Comparison of ENCODE assay signal across 27 mouse cellular contexts in genomic region chr10:81122889-81123288, GRCm38 (mm10). TPM values are rescaled to one million over a fixed set of nuclear protein-coding genes. Genes with fewer than 3 reads are reported as not detected.
DNase-seq lines count a peak whose midpoint lies in the region; ATAC-seq and TF ChIP-seq lines count a peak whose summit lies in the region.
"Had no signal": no experiment of that assay in that cellular context is flagged by ENCODE, and none has a peak within 500 bp of the region (broad histone marks: within the 10 kb centered on the region; RNA-seq: fewer than 3 reads in every experiment).

No protein-coding gene starts in this region.

- no peak overlapping the region for H3K4me2 ChIP-seq in liver, embryonic 12.5 days
- no peak overlapping the region for H3K4me2 ChIP-seq in liver, postnatal 0 days (ENCODE audit: low read depth, low read length)
- H3K4me2 ChIP-seq in liver, embryonic 15.5 days = no peak overlapping the region
- H3K4me2 ChIP-seq: embryonic facial prominence, embryonic 13.5 days; embryonic facial prominence, embryonic 15.5 days; forebrain, embryonic 12.5 days had no signal

- no peaks in the 10 kb centered on the region for H3K9me3 ChIP-seq in liver, embryonic 12.5 days (replicated peaks)
- no peaks in the 10 kb centered on the region for H3K9me3 ChIP-seq in liver, postnatal 0 days (ENCODE audit: low read length)
- H3K9me3 ChIP-seq in liver, embryonic 15.5 days (replicated peaks) = no peaks in the 10 kb centered on the region
- H3K9me3 ChIP-seq: embryonic facial prominence, embryonic 13.5 days; embryonic facial prominence, embryonic 15.5 days; forebrain, embryonic 10.5 days; forebrain, embryonic 12.5 days; G1E had no signal

- no peaks in the 10 kb centered on the region for H3K27me3 ChIP-seq in liver, embryonic 12.5 days (replicated peaks)
- no peaks in the 10 kb centered on the region for H3K27me3 ChIP-seq in liver, postnatal 0 days (ENCODE audit: insufficient read depth, low read length)
- H3K27me3 ChIP-seq in liver, embryonic 15.5 days = no peaks in the 10 kb centered on the region
- H3K27me3 ChIP-seq: CH12.LX; embryonic facial prominence, embryonic 15.5 days; Patski had no signal

- 59% methylated on average over 2 of the region's 2 CpGs for WGBS in liver, embryonic 12.5 days (ENCODE audit: insufficient replicate concordance)
- 69% methylated on average over 2 of the region's 2 CpGs for whole genome bisulfite sequencing in liver, postnatal 0 days (ENCODE audit: insufficient replicate concordance)
- 30% methylated on average over 2 of the region's 2 CpGs for WGBS in liver, embryonic 15.5 days (ENCODE audit: insufficient replicate concordance)

- H3K36me3 ChIP-seq in liver, embryonic 12.5 days = peaks cover 71% of the 10 kb centered on the region
- H3K36me3 ChIP-seq in liver, postnatal 0 days (replicated peaks; ENCODE audit: insufficient read depth, low read length) = peaks cover 50% of the 10 kb centered on the region
- peaks cover 71% of the 10 kb centered on the region for H3K36me3 ChIP-seq in liver, embryonic 15.5 days (replicated peaks)

- no peak for TF ChIP-seq CTCF in left cerebral cortex, adult 2 months (IDR thresholded peaks at IDR 0.05)
- no peak for TF ChIP-seq CTCF in liver, postnatal 0 days (IDR thresholded peaks at IDR 0.05; ENCODE audit: low read depth)

- peak; percentile 53 to 80 for DNase-seq in adrenal gland, adult (ENCODE audit: inconsistent age in 2 of 2, low spot score in 1 of 2)
- DNase-seq in adrenal gland, adult 2 months = no peak
- DNase-seq in left cerebral cortex, adult 2 months (ENCODE audit: extremely low spot score in 1 of 2, low spot score in 2 of 2) = no peak
- no peak for DNase-seq in left cerebral cortex, postnatal 36 days (ENCODE audit: low spot score in 2 of 2)
- no peak for DNase-seq in liver, postnatal 0 days
- no peak for DNase-seq in embryo, embryonic 10 days (ENCODE audit: low spot score)
- DNase-seq: adrenal gland, adult 8-10 months; B cell, adult 2 months; cerebellum, adult 11-12 months; cerebellum, adult 2 months; cerebellum, adult 9-10 months; cerebellum, postnatal 10 days; embryo, embryonic 11 days had no signal

- peak overlapping the region; percentile 64; the same call in 1 of the 2 replicates for H3K27ac ChIP-seq in left cerebral cortex, adult 2 months
- peak overlapping the region; percentile 58 for H3K27ac ChIP-seq in liver, embryonic 12.5 days
- no peak overlapping the region for H3K27ac ChIP-seq in liver, postnatal 0 days (ENCODE audit: low read depth)
- H3K27ac ChIP-seq in liver, embryonic 15.5 days (replicated peaks) = 0 out of 2 replicates have a peak overlapping the region, but pooled peaks have one; percentile 48
- H3K27ac ChIP-seq: embryonic facial prominence, embryonic 13.5 days; embryonic facial prominence, embryonic 15.5 days; forebrain, embryonic 10.5 days; forebrain, embryonic 12.5 days had no signal

- peaks cover 36% of the 10 kb centered on the region for H3K4me1 ChIP-seq in liver, embryonic 12.5 days
- H3K4me1 ChIP-seq in liver, postnatal 0 days (ENCODE audit: insufficient read depth) = peaks cover 8% of the 10 kb centered on the region
- peaks cover 31% of the 10 kb centered on the region for H3K4me1 ChIP-seq in liver, embryonic 15.5 days (replicated peaks)
- H3K4me1 ChIP-seq: embryonic facial prominence, embryonic 15.5 days had no signal

- H3K9ac ChIP-seq in liver, embryonic 12.5 days = peak overlapping the region; percentile 42; the same call in 1 of the 2 replicates
- no peak overlapping the region for H3K9ac ChIP-seq in liver, postnatal 0 days (replicated peaks)
- no peak overlapping the region for H3K9ac ChIP-seq in liver, embryonic 15.5 days
- H3K9ac ChIP-seq: embryonic facial prominence, embryonic 13.5 days; embryonic facial prominence, embryonic 15.5 days; forebrain, embryonic 12.5 days had no signal

- intact Hi-C loops in left cerebral cortex, adult 2 months (cut with DNase I) = no loop called here
- intact Hi-C loops in left cerebral cortex, postnatal 36 days (cut with DNase I) = no loop called here

- TF ChIP-seq EP300 in liver, postnatal 0 days (IDR thresholded peaks at IDR 0.05; ENCODE audit: low read depth) = no peak

- ATAC-seq in liver, embryonic 12.5 days = peak; percentile 60
- ATAC-seq in liver, postnatal 0 days = no peak
- no peak for ATAC-seq in liver, embryonic 15.5 days (ENCODE audit: insufficient read depth)
- ATAC-seq: activated CD4-positive, CD25-positive, alpha-beta regulatory T cell, adult 4 months; CD4-positive, CD25-positive, alpha-beta regulatory T cell, adult 4 months; forebrain, embryonic 14.5 days; forebrain, embryonic 16.5 days; Patski had no signal

- no peak overlapping the region for H3K4me3 ChIP-seq in left cerebral cortex, adult 2 months
- no peak overlapping the region for H3K4me3 ChIP-seq in liver, embryonic 12.5 days
- no peak overlapping the region for H3K4me3 ChIP-seq in liver, postnatal 0 days (ENCODE audit: low read depth, low read length)
- no peak overlapping the region for H3K4me3 ChIP-seq in liver, embryonic 15.5 days (replicated peaks)
- H3K4me3 ChIP-seq: embryonic facial prominence, embryonic 13.5 days; embryonic facial prominence, embryonic 15.5 days; erythroblast, embryonic 14.5 days; forebrain, embryonic 10.5 days; forebrain, embryonic 12.5 days had no signal

RNA-seq across cellular contexts. Expression of gene Zbtb7a, which starts 12.1 kb away (rescaled TPM):
- total RNA-seq in adrenal gland, adult 2 months (2021) = 10 to 100 TPM; 62.9 to 80.9 TPM
- polyA plus RNA-seq in adrenal gland, adult 2 months (2012; rRNA removed) = 150 and 158 TPM in 2 replicates
- total RNA-seq in left cerebral cortex, adult 2 months (2021) = 100 to 1,000 TPM; 130 to 132 TPM
- total RNA-seq in left cerebral cortex, postnatal 36 days (2021) = 100 to 1,000 TPM; 120 to 133 TPM
- polyA plus RNA-seq in liver, embryonic 12.5 days (2016; fragmentation: Nextera tagmentation; extraction: Ambion mirVana) = 74.0 and 76.0 TPM in 2 replicates
- 29.7 and 33.8 TPM in 2 replicates for polyA plus RNA-seq in liver, postnatal 0 days (2015; fragmentation: Nextera tagmentation; extraction: Ambion mirVana)
- 47.6 and 56.9 TPM in 2 replicates for polyA plus RNA-seq in liver, embryonic 15.5 days (2015; fragmentation: Nextera tagmentation; extraction: Ambion mirVana)

RNA-seq across cellular contexts. Expression of gene Map2k2, which starts 17.2 kb away (rescaled TPM):
- total RNA-seq in adrenal gland, adult 2 months (2021) = 100 to 1,000 TPM; 157 to 185 TPM
- 787 and 873 TPM in 2 replicates for polyA plus RNA-seq in adrenal gland, adult 2 months (2012; rRNA removed)
- 100 to 1,000 TPM; 136 to 150 TPM for total RNA-seq in left cerebral cortex, adult 2 months (2021)
- total RNA-seq in left cerebral cortex, postnatal 36 days (2021) = 100 to 1,000 TPM; 120 to 133 TPM
- polyA plus RNA-seq in liver, embryonic 12.5 days (2016; fragmentation: Nextera tagmentation; extraction: Ambion mirVana) = 167 and 168 TPM in 2 replicates
- 93.2 and 93.9 TPM in 2 replicates for polyA plus RNA-seq in liver, postnatal 0 days (2015; fragmentation: Nextera tagmentation; extraction: Ambion mirVana)
- 111 and 117 TPM in 2 replicates for polyA plus RNA-seq in liver, embryonic 15.5 days (2015; fragmentation: Nextera tagmentation; extraction: Ambion mirVana)

RNA-seq across cellular contexts. Expression of gene Creb3l3, which starts 24.2 kb away (rescaled TPM):
- under 1 TPM; 0.59 to 0.86 TPM for total RNA-seq in adrenal gland, adult 2 months (2021)
- polyA plus RNA-seq in adrenal gland, adult 2 months (2012; rRNA removed) = 0.39 and 0.89 TPM in 2 replicates
- total RNA-seq in left cerebral cortex, adult 2 months (2021) = under 1 TPM; 0.25 to 0.33 TPM
- under 1 TPM; 0.23 to 0.72 TPM for total RNA-seq in left cerebral cortex, postnatal 36 days (2021)
- polyA plus RNA-seq in liver, embryonic 12.5 days (2016; fragmentation: Nextera tagmentation; extraction: Ambion mirVana) = 17.3 and 17.8 TPM in 2 replicates
- polyA plus RNA-seq in liver, postnatal 0 days (2015; fragmentation: Nextera tagmentation; extraction: Ambion mirVana) = 181 and 183 TPM in 2 replicates
- 32.9 and 36.3 TPM in 2 replicates for polyA plus RNA-seq in liver, embryonic 15.5 days (2015; fragmentation: Nextera tagmentation; extraction: Ambion mirVana)
- total RNA-seq: CH12.LX, G1E had no signal
- polyA plus RNA-seq: activated CD4-positive, CD25-positive, alpha-beta regulatory T cell, adult 4 months; CD4-positive, CD25-positive, alpha-beta regulatory T cell, adult 4 months; G1E had no signal

RNA-seq across cellular contexts. Expression of gene Pias4, which starts 44.8 kb away (rescaled TPM):
- total RNA-seq in adrenal gland, adult 2 months (2021) = 10 to 100 TPM; 27.3 to 29.8 TPM
- polyA plus RNA-seq in adrenal gland, adult 2 months (2012; rRNA removed) = 41.4 and 48.6 TPM in 2 replicates
- 10 to 100 TPM; 26.7 to 32.0 TPM for total RNA-seq in left cerebral cortex, adult 2 months (2021)
- 10 to 100 TPM; 26.7 to 31.8 TPM for total RNA-seq in left cerebral cortex, postnatal 36 days (2021)
- 28.9 and 29.7 TPM in 2 replicates for polyA plus RNA-seq in liver, embryonic 12.5 days (2016; fragmentation: Nextera tagmentation; extraction: Ambion mirVana)
- polyA plus RNA-seq in liver, postnatal 0 days (2015; fragmentation: Nextera tagmentation; extraction: Ambion mirVana) = 14.6 and 16.1 TPM in 2 replicates
- polyA plus RNA-seq in liver, embryonic 15.5 days (2015; fragmentation: Nextera tagmentation; extraction: Ambion mirVana) = 26.0 and 32.6 TPM in 2 replicates

RNA-seq across cellular contexts. Expression of gene Thop1, which starts 53.1 kb away (rescaled TPM):
- 10 to 100 TPM; 40.5 to 77.9 TPM for total RNA-seq in adrenal gland, adult 2 months (2021)
- 75.0 and 95.7 TPM in 2 replicates for polyA plus RNA-seq in adrenal gland, adult 2 months (2012; rRNA removed)
- total RNA-seq in left cerebral cortex, adult 2 months (2021) = 10 to 100 TPM; 51.0 to 51.1 TPM
- 10 to 100 TPM; 47.0 to 49.8 TPM for total RNA-seq in left cerebral cortex, postnatal 36 days (2021)
- polyA plus RNA-seq in liver, embryonic 12.5 days (2016; fragmentation: Nextera tagmentation; extraction: Ambion mirVana) = 48.5 and 50.8 TPM in 2 replicates
- polyA plus RNA-seq in liver, postnatal 0 days (2015; fragmentation: Nextera tagmentation; extraction: Ambion mirVana) = 7.4 and 8.1 TPM in 2 replicates
- 19.4 and 21.1 TPM in 2 replicates for polyA plus RNA-seq in liver, embryonic 15.5 days (2015; fragmentation: Nextera tagmentation; extraction: Ambion mirVana)

Comparison
In these comparisons a context has a peak if more than half of its experiments do, and no peak if none do; other contexts are left out.
1. DNase-seq: peak in adrenal gland, adult (2 of 2); none in adrenal gland, adult 2 months (single experiment), left cerebral cortex, adult 2 months (0 of 2), left cerebral cortex, postnatal 36 days (0 of 2), liver, postnatal 0 days (single experiment) and embryo, embryonic 10 days (single experiment).